Mouse (Mus musculus) macrophage (primary cell): ENCODE measurements around the gene Slc12a7. TPM values are rescaled to one million over a fixed set of nuclear protein-coding genes. Genes with fewer than 3 reads are reported as not detected.

Experiments
- H3K27ac ChIP-seq: fragments of 350-480 bp; formaldehyde crosslinking; 2 replicates; pipeline ENCODE4 v1.9.0; 2021
- H3K36me3 ChIP-seq: fragments of 350-480 bp; formaldehyde crosslinking; 2 replicates; pipeline ENCODE4 v1.9.0; 2021; ENCODE audit errors: inconsistent target
- H3K4me3 ChIP-seq: fragments of 350-480 bp; formaldehyde crosslinking; 2 replicates; pipeline ENCODE4 v1.9.0; 2021; ENCODE audit errors: inconsistent target
- H3K79me2 ChIP-seq: fragments of 350-480 bp; formaldehyde crosslinking; 2 replicates; pipeline ENCODE4 v1.9.0; 2021; ENCODE audit errors: inconsistent target
- WGBS: methylation state at CpG from one replicate; pipeline ENCODE4 v1.1.7; 2026; ENCODE audit warnings: inconsistent platforms; ENCODE audit not compliant: missing documents; 5-methylcytosine and 5-hydroxymethylcytosine counted together
- polyA plus RNA-seq: library from polyadenylated mRNA; stranded (reverse); fragments of 250-400 nt; gene quantifications from 3 replicates; pipeline ENCODE4 v1.2.4, GENCODE M21; 2018; ENCODE audit warnings: inconsistent platforms

Slc12a7 gene
- polyA plus RNA-seq, 1 experiment from 2014 or later: 26.2 TPM

DNA sequence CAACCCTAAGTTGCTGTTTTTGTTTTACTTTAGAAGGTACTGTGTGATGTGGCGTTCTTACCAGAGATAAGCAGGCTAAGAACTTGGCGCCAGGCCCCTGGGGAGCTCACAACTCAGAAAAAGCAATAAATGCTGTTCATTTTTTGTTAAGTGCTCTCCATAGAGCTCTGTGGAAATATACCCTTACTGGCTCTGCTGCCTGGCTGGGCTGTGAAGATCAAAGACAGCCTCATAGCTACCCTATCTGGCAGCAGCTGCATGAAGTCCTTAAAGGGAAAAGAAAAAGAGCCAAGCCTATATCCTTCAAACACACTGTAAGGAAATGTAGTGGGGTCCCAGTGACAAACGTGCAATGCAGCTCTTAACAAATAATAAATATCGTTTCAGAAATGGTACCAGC lies 102.9 kb downstream of the Slc12a7 start:
- 63% methylated on average over 4 of the region's 4 CpGs for WGBS
- no peak overlapping the region for H3K4me3 ChIP-seq

DNA sequence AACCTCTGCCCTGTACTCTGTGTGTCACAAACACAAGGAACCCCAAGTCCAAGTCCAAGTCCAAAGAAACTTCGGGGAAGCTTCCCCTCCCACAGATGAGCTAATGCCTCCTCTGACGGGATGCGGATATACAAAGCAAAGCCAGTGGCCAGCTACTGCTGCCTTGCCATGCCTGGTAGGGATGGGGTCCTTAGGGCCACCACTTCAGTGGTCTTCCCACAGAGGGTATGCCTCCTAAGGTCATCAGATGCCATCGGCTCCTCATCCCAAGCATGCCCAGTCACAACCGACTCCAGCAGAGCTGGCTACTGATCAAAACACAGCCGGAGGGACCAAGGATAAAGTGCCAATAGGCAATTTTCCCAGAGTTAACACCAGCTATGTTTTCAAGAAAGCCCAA lies 103.6 kb downstream of the Slc12a7 start:
- no peak overlapping the region for H3K27ac ChIP-seq
- no peak overlapping the region for H3K4me3 ChIP-seq
- no peaks in the 10 kb centered on the region for H3K36me3 ChIP-seq
- no peaks in the 10 kb centered on the region for H3K79me2 ChIP-seq
- WGBS: 87% methylated on average over 6 of the region's 6 CpGs

More for the DNA sequence above, 102.9 kb downstream of the Slc12a7 start:
- no peaks in the 10 kb centered on the region for H3K36me3 ChIP-seq
- no peak overlapping the region for H3K27ac ChIP-seq
- H3K79me2 ChIP-seq: no peaks in the 10 kb centered on the region

DNA sequence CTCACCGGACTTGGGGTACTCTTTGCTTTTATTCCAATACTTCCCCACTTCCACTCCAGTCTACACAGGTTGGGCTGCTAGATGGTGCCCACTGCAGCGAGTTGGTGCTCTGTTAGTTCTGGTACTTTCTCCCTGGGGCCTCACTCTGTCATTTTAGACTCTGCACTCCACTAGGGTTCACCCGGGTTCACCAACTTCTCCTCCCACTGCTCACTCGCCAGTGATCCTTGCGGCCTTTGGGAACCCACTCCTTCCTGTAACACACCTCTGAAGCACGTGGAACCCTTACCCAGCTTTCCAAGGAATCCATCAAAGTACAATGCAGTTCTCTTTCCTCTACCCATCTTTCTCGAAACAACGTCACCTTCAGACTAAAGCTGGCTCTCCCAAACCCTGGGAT lies 104.8 kb downstream of the Slc12a7 start:
- Histone ChIP-seq H3K4me3 (no peak overlapping the region), H3K27ac (no peak overlapping the region), H3K79me2 (no peaks in the 10 kb centered on the region), H3K36me3 (no peaks in the 10 kb centered on the region)
- 71% methylated on average over 8 of the region's 8 CpGs for WGBS

DNA sequence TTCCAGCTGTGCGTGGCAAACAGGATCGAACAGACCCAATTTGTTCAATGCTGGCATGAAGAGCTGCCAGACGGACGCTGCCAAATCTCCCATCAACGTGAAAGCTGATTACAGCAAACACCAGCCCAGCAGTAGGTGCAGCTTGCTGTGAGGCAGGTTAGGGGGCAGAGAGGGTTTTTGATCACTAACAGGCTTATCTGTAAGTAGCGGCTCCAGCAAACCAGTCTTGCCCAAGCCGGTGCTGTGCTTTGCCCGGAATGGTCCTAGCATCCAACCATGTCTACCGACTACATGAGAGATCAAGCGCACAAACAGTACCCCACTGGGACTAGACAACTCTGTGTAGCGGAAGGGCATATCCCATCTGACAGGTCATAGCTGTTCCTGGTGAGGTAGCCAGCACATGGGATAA lies 106.2 kb downstream of the Slc12a7 start:
- Histone ChIP-seq H3K36me3 (no peaks in the 10 kb centered on the region), H3K27ac (no peak overlapping the region), H3K4me3 (no peak overlapping the region), H3K79me2 (no peaks in the 10 kb centered on the region)
- WGBS: 94% methylated on average over 11 of the region's 11 CpGs

DNA sequence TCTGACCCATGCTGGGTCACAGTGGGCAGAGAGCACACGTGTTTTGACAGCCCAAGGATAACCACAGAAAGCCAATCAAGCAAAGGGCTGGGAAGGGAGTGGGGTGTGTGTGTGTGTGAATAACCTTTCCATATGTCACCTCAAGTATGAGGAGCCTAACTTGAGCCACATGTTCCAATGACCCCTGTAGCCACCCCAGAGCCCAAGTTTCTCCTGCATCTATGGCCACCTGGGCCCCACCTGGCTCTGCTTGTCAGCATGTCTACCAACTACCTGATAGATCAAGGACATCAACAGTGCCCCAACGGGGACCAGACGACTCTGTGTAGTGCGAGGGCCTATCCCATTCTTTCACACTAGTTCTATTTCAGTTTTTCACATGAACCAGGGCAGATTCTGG lies 106.8 kb downstream of the Slc12a7 start:
- WGBS: 89% methylated on average over 4 of the region's 4 CpGs
- no peaks in the 10 kb centered on the region for H3K79me2 ChIP-seq
- H3K4me3 ChIP-seq: no peak overlapping the region
- no peak overlapping the region for H3K27ac ChIP-seq
- no peaks in the 10 kb centered on the region for H3K36me3 ChIP-seq

DNA sequence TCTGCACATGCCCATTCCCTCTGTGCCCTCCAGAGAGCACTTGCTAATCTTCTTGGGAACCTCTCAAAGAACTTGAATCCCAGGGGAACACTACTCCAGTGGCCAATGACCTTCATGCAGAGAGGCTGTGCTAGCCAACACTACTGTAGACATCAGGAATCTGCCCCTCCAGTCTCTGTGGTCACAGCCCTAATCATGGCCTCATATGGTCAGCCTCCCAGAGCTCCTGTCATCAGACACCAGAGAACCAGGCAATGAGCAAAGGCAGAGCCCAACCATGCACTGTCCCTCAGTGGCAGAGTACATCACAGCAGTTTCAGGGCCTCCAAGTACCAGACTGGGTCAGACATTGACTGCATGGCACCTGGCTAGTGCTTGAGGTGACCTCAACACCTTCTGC lies 109.8 kb downstream of the Slc12a7 start:
- no peaks in the 10 kb centered on the region for H3K36me3 ChIP-seq
- H3K79me2 ChIP-seq: no peaks in the 10 kb centered on the region
- no peak overlapping the region for H3K27ac ChIP-seq
- H3K4me3 ChIP-seq: no peak overlapping the region

DNA sequence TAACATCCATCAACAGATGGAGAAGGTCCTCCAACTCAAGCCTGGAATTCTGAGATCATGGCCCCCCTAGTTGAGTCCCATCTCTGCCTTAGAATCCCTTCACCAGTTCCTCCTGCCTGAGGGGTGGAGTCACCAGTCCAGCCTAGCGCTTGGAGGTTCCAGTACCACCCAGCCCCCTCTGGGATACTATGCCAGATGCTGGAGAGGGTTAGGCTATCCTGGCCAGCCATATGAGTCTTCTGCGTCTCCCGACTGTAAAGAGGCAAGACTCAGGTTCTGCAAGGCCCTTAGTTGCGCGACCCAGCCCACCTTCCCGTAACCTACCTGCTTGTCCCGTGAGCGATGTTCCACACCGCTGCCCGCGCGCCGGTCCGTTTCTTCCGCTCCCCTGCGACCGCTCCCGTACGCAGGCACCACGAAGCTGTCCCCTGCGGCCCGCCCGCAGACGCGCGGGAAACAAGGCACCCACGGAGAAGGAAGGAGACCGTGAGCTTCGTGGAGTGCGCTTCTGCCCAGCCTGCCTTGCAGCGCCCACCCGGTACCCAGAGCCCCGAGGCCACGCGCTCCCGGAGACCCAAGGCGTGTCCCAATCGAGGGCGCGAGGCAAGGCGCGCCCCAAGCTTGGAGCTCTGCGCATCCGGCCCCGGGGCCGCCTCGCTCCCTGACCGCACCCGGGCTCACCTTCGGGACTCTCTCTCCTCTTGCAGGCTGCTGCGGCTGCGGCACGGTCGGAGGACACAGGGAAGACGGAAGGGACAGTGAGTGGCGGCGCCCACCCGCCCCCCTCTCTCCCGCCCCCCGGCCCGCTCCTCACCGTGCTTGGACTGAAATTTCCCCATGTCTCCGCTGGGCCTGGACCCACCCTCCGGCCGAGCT lies 113.9 kb downstream of the Slc12a7 start:
- no peak overlapping the region for H3K4me3 ChIP-seq
- WGBS: 4% methylated on average over 63 of the region's 65 CpGs
- H3K79me2 ChIP-seq: no peaks in the 10 kb centered on the region
- no peaks in the 10 kb centered on the region for H3K36me3 ChIP-seq
- H3K27ac ChIP-seq: no peak overlapping the region

DNA sequence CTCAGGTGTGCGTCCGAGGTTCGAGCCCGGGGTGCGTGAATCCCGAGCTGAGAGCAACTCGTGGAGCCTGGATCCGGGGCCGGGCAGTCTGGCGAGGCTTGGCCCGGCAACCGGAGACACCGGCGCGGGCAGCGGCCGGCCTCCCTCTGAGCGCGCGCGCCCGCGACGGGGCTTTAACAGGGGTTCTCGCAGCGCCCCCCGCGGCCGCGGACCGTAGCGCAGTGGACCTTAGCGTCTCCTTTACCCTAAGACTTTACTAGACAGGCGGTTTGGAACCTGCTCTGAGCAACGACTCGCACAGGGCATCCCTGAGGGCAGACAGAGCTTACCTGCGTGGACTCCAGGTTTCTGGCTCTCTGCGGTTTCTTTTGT lies 114.6 kb downstream of the Slc12a7 start, which contains the start of gene Nkd2:
TSS of gene Nkd2 (minus strand) at position 167 of the 372 bp plus-strand sequence.
- no peaks in the 10 kb centered on the region for H3K79me2 ChIP-seq
- H3K27ac ChIP-seq: no peak within 1 kb of the TSS
- H3K36me3 ChIP-seq: no peaks in the 10 kb centered on the region
- under 1% methylated on average over 38 of the region's 38 CpGs for WGBS
- no peak within 1 kb of the TSS for H3K4me3 ChIP-seq

Other genes with a start within 250 kb of the Slc12a7 start
- gene Slc6a3, start 196.3 kb upstream of the Slc12a7 start, polyA plus RNA-seq: not detected in 3 replicates
- 124 to 232 TPM (median 145 TPM) in 3 replicates for gene Clptm1l, start 129.1 kb upstream of the Slc12a7 start, polyA plus RNA-seq
- gene Tert, start 106.2 kb upstream of the Slc12a7 start, polyA plus RNA-seq: 0.05 TPM in 1 of 3 replicates, not detected in the others
- not detected in 3 replicates for gene Slc6a18, start 55.1 kb upstream of the Slc12a7 start, polyA plus RNA-seq
- 0.06 to 0.17 TPM (median 0.09 TPM) in 3 replicates for gene Slc6a19, start 28.2 kb upstream of the Slc12a7 start, polyA plus RNA-seq
- not detected in 3 replicates for gene Nkd2, start 114.5 kb downstream of the Slc12a7 start, polyA plus RNA-seq
- 1.2 to 7.1 TPM (median 5.6 TPM) in 3 replicates for gene Trip13, start 204.7 kb downstream of the Slc12a7 start, polyA plus RNA-seq
- 17.1 to 28.6 TPM (median 23.0 TPM) in 3 replicates for gene Brd9, start 204.7 kb downstream of the Slc12a7 start, polyA plus RNA-seq
- gene Zdhhc11, start 230.8 kb downstream of the Slc12a7 start, polyA plus RNA-seq: not detected in 3 replicates